Mouse (Mus musculus): Measurements from ENCODE around the gene Cfp.

Cfp gene

GRCm38 (mm10) chrX:20931364-20931763 is at the start of gene Cfp:
Gene Cfp, minus strand, starts transcription at chrX:20931555.
- DNase-seq (ENCODE audit: low spot score), result no peak

- DNase-seq (ENCODE audit: low spot score), result no peak
Observed at GRCm38 (mm10) chrX:20980901-20981300, 49.5 kb upstream of the Cfp start.

- DNase-seq (ENCODE audit: low spot score), result peak; percentile 85
Observed at GRCm38 (mm10) chrX:20961477-20962378, 30.4 kb upstream of the Cfp start, which contains the start of gene Uxt. Gene Uxt, minus strand, starts transcription at chrX:20962017.

- peak; percentile 81 for DNase-seq (ENCODE audit: low spot score)
Observed at GRCm38 (mm10) chrX:20950191-20950880, 19.0 kb upstream of the Cfp start, which contains the start of gene Elk1. Gene Elk1, minus strand, starts transcription at chrX:20950608.

GRCm38 (mm10) chrX:20946055-20946454 is 14.7 kb upstream of the Cfp start:
- DNase-seq (ENCODE audit: low spot score), result no peak

- DNase-seq (ENCODE audit: low spot score), result no peak
Observed at GRCm38 (mm10) chrX:20931963-20932362, 608 bp upstream of the Cfp start.

GRCm38 (mm10) chrX:20929859-20930258 is 1.5 kb downstream of the Cfp start:
- no peak for DNase-seq (ENCODE audit: low spot score)

GRCm38 (mm10) chrX:20924976-20925375 is 6.4 kb downstream of the Cfp start:
- no peak for DNase-seq (ENCODE audit: low spot score)

GRCm38 (mm10) chrX:20923506-20923905 is 7.8 kb downstream of the Cfp start:
- DNase-seq (ENCODE audit: low spot score), result no peak

- no peak for DNase-seq (ENCODE audit: low spot score)
Observed at GRCm38 (mm10) chrX:20921366-20921765, 10.0 kb downstream of the Cfp start.

GRCm38 (mm10) chrX:20920844-20921364 is 10.5 kb downstream of the Cfp start, which contains the start of gene Syn1:
Gene Syn1, minus strand, starts transcription at chrX:20921004.
- DNase-seq (ENCODE audit: low spot score), result peak; percentile 83

GRCm38 (mm10) chrX:20920249-20920843 is 11.0 kb downstream of the Cfp start:
- DNase-seq (ENCODE audit: low spot score), result no peak

GRCm38 (mm10) chrX:20915075-20915474 is 16.3 kb downstream of the Cfp start:
- DNase-seq (ENCODE audit: low spot score), result no peak

GRCm38 (mm10) chrX:20913726-20914125 is 17.6 kb downstream of the Cfp start:
- no peak for DNase-seq (ENCODE audit: low spot score)

- DNase-seq (ENCODE audit: low spot score), result no peak
Observed at GRCm38 (mm10) chrX:20910074-20910473, 21.3 kb downstream of the Cfp start.

Data from ovary, adult 18-20 months (tissue).